Mouse (Mus musculus): ENCODE data around the gene Gabrb3.

- TF ChIP-seq CTCF (IDR thresholded peaks at IDR 0.05; ENCODE audit: control insufficient read depth, insufficient read depth, low read length), result no peak
- no peak for TF ChIP-seq POLR2A (IDR thresholded peaks at IDR 0.05; ENCODE audit: borderline replicate concordance, control insufficient read depth, low read depth, low read length)
Measured at GRCm38 (mm10) chr7:57635687-57636086, 216.2 kb downstream of the Gabrb3 start.
